Mouse (Mus musculus) adrenal gland, postnatal 25 days (tissue): Measurements from ENCODE around the gene 1700025G04Rik. TPM values are rescaled to one million over a fixed set of nuclear protein-coding genes. Genes with fewer than 3 reads are reported as not detected.

ENCODE experiments used
- DNase-seq: peaks from one replicate; pipeline ENCODE4 v3.0.0; 2021; ENCODE audit warnings: mixed read lengths
- total RNA-seq: library from RNA; stranded (reverse); gene quantifications from 2 replicates; pipeline ENCODE4 v1.2.3, GENCODE M21; 2021

The 1700025G04Rik gene
- total RNA-seq, 1 experiment from 2014 or later, result 47.0 TPM

DNA sequence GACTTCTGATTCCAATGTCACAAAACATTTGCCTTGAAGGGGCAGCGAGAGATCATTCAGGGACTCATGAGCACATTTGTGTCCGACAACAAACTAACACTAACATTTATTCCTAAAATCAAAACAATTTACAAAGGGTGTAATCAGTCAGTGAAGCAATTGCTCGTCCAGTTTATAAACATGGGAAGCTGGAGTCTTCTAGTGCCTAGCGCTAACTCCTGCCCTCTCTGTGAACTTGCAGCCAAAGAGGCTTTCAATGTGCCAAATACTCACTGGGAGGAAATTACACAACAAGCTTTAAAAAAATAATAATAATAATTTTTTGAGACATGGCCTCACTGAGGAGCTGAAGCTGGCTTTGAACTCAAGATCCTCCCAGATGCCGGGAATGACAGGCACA is 57.8 kb downstream of the 1700025G04Rik start:
- DNase-seq, result no peak

DNA sequence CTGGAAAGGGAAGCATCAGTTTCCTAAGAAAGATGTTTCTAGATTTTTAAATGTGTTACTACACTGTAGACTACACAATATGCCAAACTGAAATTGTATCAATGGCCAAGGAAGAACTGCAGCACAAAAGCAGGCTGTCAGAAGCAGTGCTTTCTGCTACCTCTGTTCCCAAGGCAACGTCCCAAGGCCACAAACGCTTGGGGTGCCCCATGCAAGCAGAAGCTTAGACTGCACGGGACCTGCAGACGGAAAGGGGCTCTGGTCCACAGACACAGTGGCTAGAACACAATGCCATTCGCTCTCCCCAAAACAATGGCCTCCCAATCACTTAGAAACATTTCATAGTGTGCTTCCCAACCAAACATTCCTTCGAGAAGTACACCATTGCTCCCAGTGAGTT is 59.4 kb downstream of the 1700025G04Rik start:
- DNase-seq, result peak; percentile 41

DNA sequence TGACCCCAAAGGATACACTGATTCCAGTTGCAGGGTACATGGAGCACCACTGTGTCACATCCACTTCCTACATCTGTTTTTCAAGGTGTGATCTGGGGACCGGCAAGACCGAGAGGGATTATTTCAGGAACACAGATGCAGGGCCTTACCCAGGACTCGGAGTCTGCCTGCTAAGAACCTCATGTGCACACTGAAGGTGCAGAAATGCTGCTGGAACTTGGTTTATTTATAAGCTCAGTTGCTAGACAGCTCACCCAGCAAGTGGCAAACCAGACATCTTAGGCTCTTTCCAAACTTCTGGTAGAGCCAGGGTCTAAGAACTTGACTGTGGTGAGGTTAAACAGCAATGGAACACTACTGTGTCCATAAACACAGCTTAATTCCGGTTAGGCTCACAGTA is 61.2 kb downstream of the 1700025G04Rik start:
- no peak for DNase-seq

DNA sequence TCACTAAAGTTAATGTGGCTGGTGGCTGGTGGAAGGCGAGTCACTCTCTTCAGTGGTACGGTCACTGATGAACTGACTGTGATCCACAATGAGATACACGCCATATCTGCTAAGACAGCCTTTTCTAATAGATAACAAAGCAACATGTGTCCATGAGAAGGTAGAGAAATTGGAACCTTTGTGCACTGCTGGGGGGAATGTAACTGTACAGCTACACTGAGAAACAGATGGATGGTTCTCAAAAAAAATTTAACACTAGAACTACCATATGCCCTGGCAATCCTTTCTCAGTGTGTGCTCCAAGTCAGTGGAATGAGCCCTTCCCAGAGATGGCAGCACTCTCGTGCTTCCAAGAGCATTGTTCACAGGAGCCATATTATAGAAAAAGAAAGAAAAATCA is 63.2 kb downstream of the 1700025G04Rik start:
- no peak for DNase-seq

DNA sequence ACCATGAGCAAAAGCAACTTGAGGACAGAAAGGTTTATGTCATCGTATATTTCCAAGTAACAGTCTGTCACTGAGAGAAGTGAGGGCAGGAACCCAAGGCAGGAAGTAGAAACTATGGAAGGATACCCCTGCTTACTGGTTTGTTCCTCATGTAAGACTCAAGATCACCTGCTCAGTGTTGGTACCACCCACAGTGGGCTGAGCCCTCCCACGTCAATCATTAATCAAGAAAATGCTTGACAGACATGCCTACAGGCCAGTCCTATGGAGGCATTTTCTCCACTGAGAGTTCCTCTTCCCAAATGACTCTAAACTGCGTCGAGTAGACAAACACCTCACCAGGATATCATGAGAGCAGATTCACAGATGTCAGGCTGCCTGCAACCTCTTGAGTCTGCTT is 64.6 kb downstream of the 1700025G04Rik start:
- DNase-seq, result no peak

DNA sequence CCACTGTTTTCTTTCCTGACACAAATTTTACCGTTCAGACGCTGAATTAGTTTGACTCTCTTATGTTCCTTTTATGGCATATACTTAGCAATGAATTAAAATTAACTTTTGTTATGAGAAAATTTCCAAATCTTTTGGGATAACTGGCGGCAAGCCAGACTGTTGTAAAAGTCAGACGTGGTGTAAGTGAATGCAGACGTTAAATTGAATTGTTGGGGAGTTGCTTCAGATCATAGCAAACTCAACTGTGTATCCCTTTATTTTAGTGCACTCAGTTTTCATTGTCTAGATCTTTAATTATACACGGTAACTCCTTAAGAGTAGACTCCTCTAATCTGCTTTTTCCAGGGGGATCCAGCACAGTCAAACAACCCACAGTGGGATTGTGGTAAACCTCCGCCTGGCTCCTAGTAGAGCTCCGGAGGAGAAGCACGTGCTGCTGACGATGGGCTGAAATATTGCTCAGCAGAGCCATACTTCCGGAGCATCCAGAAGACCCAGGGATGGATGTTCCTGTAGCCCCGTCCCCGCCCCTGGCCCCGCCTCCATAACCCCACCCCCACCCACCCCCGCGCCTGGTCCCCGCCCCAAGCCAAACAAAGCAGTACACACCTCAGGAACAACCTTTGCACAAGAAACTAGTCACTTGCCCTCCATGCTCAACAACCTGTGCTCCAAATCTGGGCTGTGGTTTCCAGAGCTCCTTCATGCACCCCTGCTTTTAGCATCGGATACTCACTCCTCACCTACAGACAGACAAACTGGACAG is 65.7 kb downstream of the 1700025G04Rik start:
- DNase-seq, result no peak

DNA sequence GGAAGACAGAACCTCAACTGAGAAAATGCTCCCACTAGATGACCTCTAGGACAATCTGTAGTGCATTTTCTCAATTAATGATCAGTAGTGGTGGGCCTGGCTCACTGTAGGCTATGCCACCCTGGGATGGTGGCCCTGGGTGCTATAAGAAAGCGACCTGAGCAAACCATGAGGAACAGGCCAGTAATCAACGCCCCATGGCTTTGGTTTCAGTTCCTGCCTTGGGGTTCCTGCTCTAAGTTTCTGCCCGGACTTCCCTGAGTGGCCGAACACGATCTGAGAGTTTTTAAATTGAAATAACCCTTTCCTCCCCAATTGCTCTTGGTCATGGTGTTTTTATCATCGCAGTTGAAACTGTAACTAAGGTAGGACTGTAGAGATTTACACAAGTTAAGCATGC is 69.1 kb downstream of the 1700025G04Rik start:
- no peak for DNase-seq

DNA sequence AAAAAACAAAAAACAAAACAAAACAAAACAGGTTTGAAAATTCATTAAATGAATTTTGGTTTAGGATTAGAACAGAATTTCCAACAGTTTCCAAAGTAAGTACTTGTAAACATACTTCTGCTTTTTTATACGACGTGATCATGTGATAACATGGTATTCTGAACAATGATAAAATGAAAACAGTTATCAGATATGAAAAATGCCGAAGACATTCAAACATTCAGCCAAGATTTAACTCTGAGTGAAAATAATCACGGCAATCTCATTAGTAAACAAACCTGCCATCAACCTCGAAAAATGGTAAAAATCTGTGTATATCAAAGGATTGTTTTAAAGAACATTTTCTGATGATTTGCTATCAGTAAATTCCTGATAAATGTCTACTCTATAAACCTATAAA is 69.9 kb downstream of the 1700025G04Rik start:
- DNase-seq, result no peak

DNA sequence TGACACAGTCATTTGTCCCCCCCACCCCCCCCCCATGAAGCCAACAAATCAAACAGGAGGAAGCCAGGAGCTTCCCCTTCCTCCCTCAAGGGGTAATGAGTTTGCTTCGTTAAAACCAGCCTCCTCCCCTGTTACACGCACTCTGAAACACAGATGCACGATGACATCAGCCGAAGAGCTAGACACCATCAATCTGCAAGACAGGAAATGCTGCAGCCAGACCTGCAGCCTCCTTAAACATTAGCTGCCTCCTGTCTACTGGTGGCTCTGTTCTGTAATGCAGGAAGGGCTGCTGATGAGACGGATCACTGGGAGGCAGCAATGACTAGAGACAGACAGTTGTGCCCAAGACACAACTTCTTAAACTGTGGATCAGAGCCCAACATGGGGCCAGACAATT is 70.7 kb downstream of the 1700025G04Rik start:
- DNase-seq, result no peak

DNA sequence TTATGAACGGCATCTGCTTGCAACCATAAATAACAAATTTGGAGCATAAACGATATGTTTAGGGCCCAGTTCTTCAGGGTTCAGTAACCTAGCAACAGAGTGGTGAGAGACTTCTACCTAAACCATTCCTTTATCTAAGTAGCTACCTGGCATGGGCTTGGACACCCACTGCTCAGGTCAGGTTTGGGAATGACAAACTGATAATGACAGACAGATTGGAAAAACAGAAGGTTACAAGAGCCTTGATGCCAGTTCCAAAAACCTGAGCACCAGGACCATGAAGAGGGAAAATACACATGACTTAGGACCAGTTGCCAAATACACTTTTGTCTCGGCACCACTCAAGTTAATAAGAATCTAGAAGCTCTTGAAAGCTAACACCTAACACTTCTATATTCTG is 71.6 kb downstream of the 1700025G04Rik start:
- DNase-seq, result no peak

DNA sequence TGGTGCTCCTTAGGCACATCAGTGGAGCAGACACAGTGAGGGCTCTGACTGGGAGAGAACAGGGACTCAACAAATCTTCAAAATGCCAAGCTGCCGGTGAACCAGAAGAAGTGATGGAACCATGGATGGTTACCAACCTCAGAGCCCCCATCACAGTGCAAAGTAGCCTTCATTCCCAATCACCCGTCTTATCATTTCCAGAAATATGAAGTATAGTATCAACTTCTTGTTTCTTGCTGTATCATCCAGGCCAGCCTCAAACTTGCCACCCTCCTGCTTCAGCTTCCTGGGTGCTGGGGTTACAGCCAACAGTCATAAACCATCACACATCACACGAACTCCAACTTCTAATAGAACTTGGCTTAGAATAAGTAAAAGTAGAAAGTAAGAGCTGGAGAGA is 73.3 kb downstream of the 1700025G04Rik start:
- DNase-seq, result no peak

DNA sequence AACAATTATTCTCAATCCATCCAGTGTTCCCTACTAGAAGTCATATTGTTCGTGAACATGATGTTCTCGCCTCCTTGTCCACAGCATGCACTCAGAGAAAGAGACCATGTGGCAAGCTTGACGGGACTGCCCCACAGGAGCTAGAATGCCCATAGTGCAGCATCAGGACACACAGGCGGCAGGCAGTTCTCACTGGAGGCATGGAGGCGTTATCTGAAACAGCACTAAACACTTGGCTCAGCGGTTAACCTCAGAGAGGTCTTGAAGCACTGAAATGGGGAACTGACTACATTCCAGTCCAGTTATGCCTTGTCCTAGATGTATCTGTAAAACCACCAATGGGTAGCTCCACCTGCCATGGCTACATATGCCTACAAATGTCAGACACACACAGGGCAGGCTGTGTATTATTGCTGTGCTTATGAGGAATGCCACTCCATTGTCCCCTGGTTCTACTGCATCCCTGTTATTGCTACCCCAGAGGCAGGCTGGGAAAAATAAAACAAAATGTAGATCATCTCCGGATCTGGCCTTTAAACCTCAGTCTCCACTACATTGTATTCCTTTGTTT is 74.3 kb downstream of the 1700025G04Rik start:
- DNase-seq, result no peak

DNA sequence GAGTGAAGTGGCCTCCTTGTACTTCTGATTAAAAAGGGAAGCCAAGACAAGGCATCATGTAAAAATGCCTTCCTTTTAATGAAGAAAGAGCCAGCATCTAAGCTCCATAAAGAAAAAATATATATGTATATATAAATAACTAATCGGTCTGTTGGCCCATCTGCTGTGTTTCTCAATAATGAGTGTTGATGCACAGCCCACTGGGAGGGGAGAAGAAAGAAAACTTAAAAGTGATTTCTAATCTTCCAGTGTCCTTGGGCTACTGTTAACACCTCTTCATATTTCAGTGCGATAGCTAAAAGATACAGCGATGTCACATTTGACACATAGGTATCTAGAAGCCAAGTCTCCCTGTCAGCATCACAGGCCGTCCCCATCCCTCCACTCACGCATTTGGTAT is 78.2 kb downstream of the 1700025G04Rik start:
- DNase-seq, result no peak

DNA sequence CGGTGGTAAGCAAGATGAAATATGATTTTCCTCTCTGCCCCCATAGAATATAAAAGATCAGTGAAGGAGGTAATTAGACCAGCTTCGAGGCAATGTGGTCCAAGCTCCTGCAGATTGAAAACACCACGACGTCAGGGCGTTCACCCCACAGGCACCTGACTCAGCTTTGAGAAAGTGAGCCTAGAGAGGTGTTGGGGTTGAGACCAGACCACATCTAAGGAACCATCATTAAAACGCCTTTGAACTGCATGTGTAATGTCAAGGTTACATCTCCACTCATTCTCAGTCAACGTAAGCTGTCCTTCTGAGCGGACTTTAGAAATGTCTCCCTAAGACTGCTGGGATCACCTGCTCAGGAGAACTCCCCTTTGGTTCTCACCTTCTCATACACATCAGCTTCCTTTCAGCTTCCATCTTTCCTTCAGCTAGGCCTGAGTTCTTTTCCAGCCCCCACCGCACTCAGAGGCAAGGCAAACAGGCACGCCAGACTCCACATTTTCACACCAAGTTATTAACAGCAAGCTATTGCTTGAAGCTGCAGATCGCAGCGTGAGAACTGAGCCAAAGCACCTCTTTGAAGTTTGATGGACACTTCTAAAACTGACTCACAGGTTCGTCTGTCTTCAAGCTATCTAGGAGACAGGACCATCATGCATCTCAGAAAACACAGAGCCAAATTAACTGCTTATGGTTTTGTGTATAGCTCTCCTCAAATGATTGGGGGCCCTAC is 79.5 kb downstream of the 1700025G04Rik start:
- DNase-seq, result no peak

DNA sequence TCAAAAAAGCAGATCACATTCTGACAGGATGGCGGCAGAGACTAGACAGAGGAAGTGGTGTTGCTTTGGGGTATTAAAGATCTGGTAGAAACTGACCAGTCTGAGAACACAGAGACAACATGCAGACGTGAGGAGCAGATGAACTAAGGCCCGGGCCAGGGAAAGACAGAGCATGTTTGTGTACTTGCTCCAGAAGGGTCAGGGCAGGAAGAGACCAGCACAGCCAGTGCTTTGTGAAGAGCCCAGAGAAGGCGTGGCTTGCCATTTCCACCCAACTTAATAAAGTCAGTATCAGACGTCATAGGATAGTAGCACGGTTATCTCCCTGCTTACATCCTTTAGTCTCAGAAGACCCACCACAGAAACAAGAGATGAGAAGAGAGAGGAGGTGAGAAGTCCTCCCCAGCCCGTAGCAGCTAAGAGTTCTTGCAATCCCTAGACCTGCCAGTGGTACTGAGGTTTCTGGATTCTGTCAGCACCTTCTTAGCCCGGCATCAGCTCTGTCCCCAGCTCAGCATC is 81.4 kb downstream of the 1700025G04Rik start:
- DNase-seq, result no peak

DNA sequence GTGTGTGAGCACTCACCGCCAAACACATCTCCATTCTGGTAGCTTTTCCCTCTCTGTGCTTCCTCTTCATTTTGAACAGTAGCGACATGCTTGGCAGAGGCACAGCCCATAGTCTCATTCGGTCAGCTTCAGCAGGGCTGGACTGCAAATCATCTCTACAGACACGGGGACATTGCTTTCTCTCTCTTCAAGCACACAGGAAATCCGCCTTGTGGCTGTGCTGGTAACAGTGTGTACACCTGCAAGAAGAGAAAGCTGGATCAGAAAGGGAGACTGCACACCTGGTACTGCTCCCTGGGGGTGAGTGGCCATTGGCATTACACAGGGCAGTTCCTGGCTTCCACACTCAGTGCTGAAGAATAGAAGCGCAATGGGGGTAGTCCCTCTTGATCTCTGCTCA is 83.4 kb downstream of the 1700025G04Rik start:
- DNase-seq, result no peak

DNA sequence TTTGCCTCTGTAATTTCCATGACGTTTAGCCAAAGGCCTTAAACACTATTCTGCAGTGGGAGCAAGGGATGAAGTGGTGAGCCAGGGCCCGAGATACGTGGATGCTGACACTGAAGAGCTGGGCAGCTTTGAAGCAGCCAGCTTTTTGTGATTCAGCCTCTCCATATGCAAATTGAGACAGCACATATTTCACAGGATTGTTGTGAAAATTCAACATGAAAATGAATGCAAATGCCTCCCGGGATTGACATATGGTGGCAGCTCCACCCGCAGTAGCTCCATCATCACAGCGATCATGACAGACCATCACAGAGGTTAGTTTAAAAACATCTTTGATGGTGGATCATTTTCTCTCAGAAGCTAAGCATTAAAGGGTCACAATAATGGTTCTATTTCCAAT is 85.4 kb downstream of the 1700025G04Rik start:
- no peak for DNase-seq

DNA sequence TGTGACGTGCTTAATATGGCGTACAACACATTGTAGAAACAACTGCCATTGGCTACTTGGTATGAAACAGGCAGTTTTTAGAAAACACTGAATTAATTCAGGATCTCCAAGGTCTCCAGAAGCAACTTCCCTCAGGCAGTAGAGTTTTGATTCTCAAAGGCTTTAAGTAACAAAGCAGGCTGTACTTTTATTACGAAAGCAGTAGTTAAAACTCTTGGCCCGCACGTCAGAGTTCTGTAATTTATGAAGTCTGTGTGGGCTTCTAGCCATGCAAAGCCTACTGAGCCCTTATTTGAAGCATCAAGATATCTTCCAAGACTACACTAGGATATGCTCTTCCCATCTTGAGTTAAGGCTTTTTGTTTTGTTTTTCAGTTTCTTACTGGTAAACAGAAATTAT is 89.5 kb downstream of the 1700025G04Rik start:
- no peak for DNase-seq

DNA sequence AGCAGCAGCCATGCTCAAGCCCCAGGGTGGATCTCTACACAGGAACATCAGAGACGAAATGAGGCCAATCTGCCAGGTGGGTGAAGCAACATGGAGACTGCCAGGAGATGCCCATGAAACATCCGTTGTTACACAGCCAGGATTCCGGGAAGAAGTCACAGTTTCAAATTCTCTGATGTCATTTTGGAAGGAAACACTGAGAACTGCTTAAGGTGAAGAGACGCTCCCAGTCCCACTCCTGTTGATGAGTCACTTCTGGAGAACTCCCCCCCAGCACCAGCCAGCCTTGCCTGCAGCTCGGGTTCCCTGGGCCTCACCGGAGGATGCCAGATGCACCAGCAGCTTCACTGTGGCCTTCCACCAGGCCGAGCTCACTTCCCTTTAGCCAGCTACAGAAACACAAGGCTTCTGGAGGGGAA is 90.5 kb downstream of the 1700025G04Rik start:
- DNase-seq, result peak; percentile 18

DNA sequence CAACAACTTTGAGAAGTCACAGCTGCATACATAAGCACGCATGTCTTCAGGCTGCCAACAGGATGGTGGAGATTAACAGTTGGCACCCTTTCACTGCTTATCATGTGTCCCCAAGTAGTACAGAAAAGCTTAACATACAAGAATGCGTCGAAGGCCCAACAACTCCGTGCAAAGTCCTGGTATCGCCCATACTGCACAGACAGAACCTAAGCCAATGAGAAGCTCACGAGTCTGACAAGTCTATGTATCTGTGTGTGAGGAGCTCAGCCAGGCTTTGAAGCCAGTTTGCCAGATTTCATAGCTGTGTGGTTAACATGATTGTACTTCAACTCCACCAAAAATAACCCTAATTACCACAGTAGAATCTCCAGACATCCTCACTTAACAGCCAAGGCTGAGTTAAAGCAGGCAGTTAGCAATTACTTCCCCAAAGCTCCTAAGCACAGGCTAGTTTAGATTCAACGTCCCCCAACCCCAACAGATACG is 91.2 kb downstream of the 1700025G04Rik start:
- DNase-seq, result no peak

DNA sequence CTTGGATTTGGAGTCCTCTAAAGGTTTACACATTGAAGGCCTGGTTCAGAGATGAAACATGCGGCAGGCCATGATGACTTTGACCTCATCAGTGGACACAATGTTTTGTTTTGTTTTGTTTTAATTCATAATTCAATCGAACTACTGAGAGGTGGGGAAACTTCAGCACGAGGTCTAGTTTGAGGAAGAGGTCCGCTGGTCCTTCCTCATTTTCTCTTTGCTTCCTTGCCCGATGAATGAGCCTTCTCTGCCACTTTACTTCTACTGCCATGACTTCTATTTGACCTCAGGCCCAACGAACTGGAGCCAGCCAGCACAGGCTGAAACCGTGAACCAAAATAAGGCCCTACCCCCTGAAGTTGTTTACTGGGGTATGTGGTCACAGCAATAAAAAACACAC is 92.3 kb downstream of the 1700025G04Rik start:
- no peak for DNase-seq

DNA sequence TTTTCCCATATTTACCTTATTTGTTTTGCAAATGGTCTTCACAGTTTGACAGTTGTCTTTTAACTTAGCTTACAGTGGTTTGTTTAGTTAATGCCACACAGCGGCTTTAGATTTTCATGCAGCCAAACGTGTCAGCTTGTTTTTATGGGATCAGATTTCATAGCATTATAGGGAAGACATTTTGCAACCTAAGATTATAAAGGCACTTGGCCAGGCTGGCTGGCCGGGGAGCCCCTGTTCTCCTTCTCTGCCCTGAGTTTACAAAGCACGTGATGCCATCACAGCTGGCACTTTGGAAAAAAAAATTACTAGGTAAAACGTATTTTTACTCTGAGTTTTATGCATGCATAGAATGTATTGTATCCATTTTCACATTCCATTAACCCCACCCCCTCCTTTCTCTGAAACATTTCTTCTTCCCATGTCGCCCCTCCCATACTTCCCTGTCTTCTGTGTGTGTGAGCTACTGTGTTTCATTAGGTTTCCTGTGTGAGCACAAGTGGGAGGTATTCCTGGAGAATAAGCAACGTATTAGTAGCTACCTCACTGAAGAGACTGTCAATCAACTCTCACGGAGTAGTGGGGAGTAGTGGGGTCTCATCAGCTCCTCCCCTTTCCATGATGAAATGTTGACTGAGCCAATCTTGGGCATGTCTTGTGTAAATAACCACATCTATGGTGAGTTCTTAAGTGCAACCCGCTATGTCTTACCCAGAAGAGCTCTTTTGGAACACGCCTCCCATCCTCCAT is 93.8 kb downstream of the 1700025G04Rik start:
- DNase-seq, result no peak
